Mouse (Mus musculus): ENCODE measurements at regions not wholly inside any gene's neighbourhood (a gene's known extent, or its start where the extent isn't known, plus 50 kb on each side); places are given as distances from the start of the nearest gene placed in this dataset.

DNA sequence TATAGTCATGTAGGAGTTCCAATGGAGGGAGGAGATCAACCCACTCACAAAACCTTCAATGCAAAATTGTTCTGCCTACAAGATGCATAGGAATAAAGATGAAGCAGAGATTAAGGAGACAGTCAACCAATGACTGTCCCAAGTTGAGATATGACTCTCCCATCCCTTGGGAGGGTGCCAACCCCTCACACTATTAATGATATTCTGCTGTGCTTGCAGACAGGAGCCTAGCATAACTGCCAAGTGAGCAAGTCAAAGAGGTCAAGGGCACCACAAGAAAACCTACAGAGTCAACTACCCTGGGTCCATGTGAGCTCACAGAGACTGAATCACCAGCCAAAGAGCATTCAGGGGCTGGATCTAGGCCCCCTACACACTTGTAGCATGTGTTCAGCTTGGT is 184.1 kb upstream of the Eya4 start:
- no peak overlapping the region for H3K27ac ChIP-seq (replicated peaks)
- no peaks in the 10 kb centered on the region for H3K27me3 ChIP-seq (ENCODE audit: control insufficient read depth, insufficient read depth, low read length)
- no peak overlapping the region for H3K9ac ChIP-seq (ENCODE audit: low read length)
- H3K4me2 ChIP-seq (replicated peaks; ENCODE audit: low read depth): no peak overlapping the region
- DNase-seq (ENCODE audit: low spot score) (no peak), ATAC-seq (ENCODE audit: low FRiP score, low TSS enrichment) (no peak)
- TF ChIP-seq EP300 (optimal IDR thresholded peaks at IDR 0.05): no peak
- TF ChIP-seq CTCF (IDR thresholded peaks at IDR 0.05; ENCODE audit: low read depth): no peak
- no peaks in the 10 kb centered on the region for H3K9me3 ChIP-seq (ENCODE audit: control insufficient read depth, low read length)
- no peak overlapping the region for H3K4me3 ChIP-seq (ENCODE audit: low read depth, low read length)
- H3K4me1 ChIP-seq (replicated peaks; ENCODE audit: control insufficient read depth, insufficient read depth): no peaks in the 10 kb centered on the region
- H3K36me3 ChIP-seq (ENCODE audit: control insufficient read depth, insufficient read depth, low read length): no peaks in the 10 kb centered on the region

DNA sequence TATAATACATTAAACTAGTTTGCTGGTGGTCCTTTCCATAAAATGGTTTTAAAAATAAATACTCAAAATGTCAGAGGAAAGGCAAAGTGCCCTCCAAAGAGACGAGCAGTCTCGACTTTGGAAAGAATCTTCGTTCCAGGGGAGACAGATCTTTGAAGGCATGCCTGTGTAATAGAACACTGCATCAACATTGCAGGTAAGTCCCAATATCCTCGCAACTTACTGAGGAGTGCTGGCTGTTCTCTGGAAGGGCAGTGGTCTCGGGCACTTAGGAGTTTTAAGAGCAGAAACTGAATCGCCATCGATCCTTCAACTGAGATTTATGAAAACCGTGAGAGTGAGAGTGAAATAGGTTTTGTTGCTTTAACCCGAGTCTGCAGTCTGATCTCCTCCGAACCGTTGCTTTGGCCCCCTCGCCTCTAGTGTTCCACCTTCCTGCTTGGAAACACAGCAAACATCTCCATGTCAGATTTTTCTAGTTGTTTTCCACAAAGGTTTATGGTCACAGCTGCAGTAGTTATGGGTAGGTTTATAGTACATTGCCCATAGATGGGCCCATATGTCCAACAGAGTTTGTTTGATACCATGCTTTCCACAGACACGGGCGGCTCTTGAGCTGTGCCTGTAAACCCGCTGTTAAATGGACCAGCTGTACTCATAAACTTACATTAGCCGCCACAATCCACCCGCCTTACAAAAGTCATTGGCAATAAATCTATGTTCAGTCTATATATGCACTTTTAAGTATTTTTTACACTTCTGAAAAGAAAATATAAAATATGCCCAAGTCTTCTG is 181.6 kb upstream of the Eya4 start:
- no peak for DNase-seq (ENCODE audit: low spot score)
- Histone ChIP-seq H3K9ac (ENCODE audit: low read length) (no peak overlapping the region), H3K4me2 (replicated peaks; ENCODE audit: low read depth) (no peak overlapping the region), H3K36me3 (ENCODE audit: control insufficient read depth, insufficient read depth, low read length) (no peaks in the 10 kb centered on the region), H3K27me3 (ENCODE audit: control insufficient read depth, insufficient read depth, low read length) (no peaks in the 10 kb centered on the region), H3K9me3 (ENCODE audit: control insufficient read depth, low read length) (no peaks in the 10 kb centered on the region), H3K4me3 (ENCODE audit: low read depth, low read length) (no peak overlapping the region), H3K27ac (replicated peaks) (no peak overlapping the region), H3K4me1 (replicated peaks; ENCODE audit: control insufficient read depth, insufficient read depth) (no peaks in the 10 kb centered on the region)
- 68% methylated on average over 17 of the region's 17 CpGs for WGBS
- TF ChIP-seq EP300 (optimal IDR thresholded peaks at IDR 0.05) (no peak), CTCF (IDR thresholded peaks at IDR 0.05; ENCODE audit: low read depth) (no peak)
- ATAC-seq (ENCODE audit: low FRiP score, low TSS enrichment): no peak

DNA sequence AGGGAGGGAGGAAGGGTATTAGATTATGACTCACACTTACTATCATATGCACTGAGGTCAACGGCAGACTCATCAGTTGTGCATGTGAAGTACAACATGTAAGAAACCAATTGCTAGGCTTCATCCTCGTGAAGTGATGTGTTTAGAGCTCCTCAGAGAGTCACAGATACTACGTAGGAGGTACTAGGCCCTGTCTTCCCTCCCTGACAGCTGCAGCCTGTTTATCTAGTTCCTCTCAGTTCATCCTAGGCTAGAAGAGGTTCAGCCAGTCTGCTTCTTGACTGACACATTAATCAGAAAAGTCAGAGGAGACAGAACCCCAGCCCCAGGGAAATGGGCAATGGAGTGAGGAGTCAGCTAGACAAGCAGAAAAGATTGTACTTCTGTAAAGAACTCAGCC is 180.1 kb upstream of the Eya4 start:
- Histone ChIP-seq H3K27ac (replicated peaks) (no peak overlapping the region), H3K27me3 (ENCODE audit: control insufficient read depth, insufficient read depth, low read length) (no peaks in the 10 kb centered on the region), H3K4me2 (replicated peaks; ENCODE audit: low read depth) (no peak overlapping the region), H3K4me3 (ENCODE audit: low read depth, low read length) (no peak overlapping the region), H3K36me3 (ENCODE audit: control insufficient read depth, insufficient read depth, low read length) (no peaks in the 10 kb centered on the region), H3K4me1 (replicated peaks; ENCODE audit: control insufficient read depth, insufficient read depth) (no peaks in the 10 kb centered on the region), H3K9me3 (ENCODE audit: control insufficient read depth, low read length) (no peaks in the 10 kb centered on the region), H3K9ac (ENCODE audit: low read length) (no peak overlapping the region)
- TF ChIP-seq CTCF (IDR thresholded peaks at IDR 0.05; ENCODE audit: low read depth) (no peak), EP300 (optimal IDR thresholded peaks at IDR 0.05) (no peak)
- WGBS: 60% methylated on average over 3 of the region's 3 CpGs
- DNase-seq (ENCODE audit: low spot score) (no peak), ATAC-seq (ENCODE audit: low FRiP score, low TSS enrichment) (no peak)

DNA sequence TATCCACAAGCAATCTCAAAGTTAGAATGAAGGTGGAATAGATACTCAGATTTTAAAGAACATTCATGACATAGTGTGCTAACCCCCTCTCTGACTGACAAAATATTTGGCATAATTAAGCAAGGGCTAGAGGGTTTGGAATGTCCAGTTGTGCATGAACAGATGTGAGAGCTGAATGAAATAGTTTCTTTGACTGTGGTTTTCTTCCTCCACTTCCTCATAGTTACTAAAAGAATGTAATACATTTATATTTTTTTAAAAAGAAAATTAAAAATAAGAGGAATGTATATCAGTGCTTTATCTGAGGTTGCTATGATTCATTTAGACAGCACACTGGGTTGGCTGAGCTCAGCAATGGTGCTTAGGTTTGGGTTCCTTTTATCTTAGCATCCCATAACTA is 176.2 kb upstream of the Eya4 start:
- H3K36me3 ChIP-seq (ENCODE audit: control insufficient read depth, insufficient read depth, low read length): no peaks in the 10 kb centered on the region

GRCm38 (mm10) chr10:23522664-23523063 is 172.1 kb upstream of the Eya4 start:
- no peaks in the 10 kb centered on the region for H3K27me3 ChIP-seq (ENCODE audit: control insufficient read depth, insufficient read depth, low read length)
- DNase-seq (ENCODE audit: low spot score): no peak
- WGBS: 81% methylated on average over 1 of the region's 1 CpGs
- H3K27ac ChIP-seq (replicated peaks): no peak overlapping the region
- no peak for TF ChIP-seq EP300 (optimal IDR thresholded peaks at IDR 0.05)
- no peak for TF ChIP-seq CTCF (IDR thresholded peaks at IDR 0.05; ENCODE audit: low read depth)
- no peak overlapping the region for H3K4me2 ChIP-seq (replicated peaks; ENCODE audit: low read depth)
- H3K9me3 ChIP-seq (ENCODE audit: control insufficient read depth, low read length): no peaks in the 10 kb centered on the region
- H3K36me3 ChIP-seq (ENCODE audit: control insufficient read depth, insufficient read depth, low read length): no peaks in the 10 kb centered on the region
- no peak for ATAC-seq (ENCODE audit: low FRiP score, low TSS enrichment)
- H3K9ac ChIP-seq (ENCODE audit: low read length): no peak overlapping the region
- no peaks in the 10 kb centered on the region for H3K4me1 ChIP-seq (replicated peaks; ENCODE audit: control insufficient read depth, insufficient read depth)
- no peak overlapping the region for H3K4me3 ChIP-seq (ENCODE audit: low read depth, low read length)

More for the DNA sequence above, 176.2 kb upstream of the Eya4 start:
- Histone ChIP-seq H3K9me3 (ENCODE audit: control insufficient read depth, low read length) (no peaks in the 10 kb centered on the region), H3K4me3 (ENCODE audit: low read depth, low read length) (no peak overlapping the region), H3K27me3 (ENCODE audit: control insufficient read depth, insufficient read depth, low read length) (no peaks in the 10 kb centered on the region), H3K4me1 (replicated peaks; ENCODE audit: control insufficient read depth, insufficient read depth) (no peaks in the 10 kb centered on the region), H3K9ac (ENCODE audit: low read length) (no peak overlapping the region), H3K27ac (replicated peaks) (no peak overlapping the region), H3K4me2 (replicated peaks; ENCODE audit: low read depth) (no peak overlapping the region)
- ATAC-seq (ENCODE audit: low FRiP score, low TSS enrichment) (no peak), DNase-seq (ENCODE audit: low spot score) (no peak)
- TF ChIP-seq EP300 (optimal IDR thresholded peaks at IDR 0.05) (no peak), CTCF (IDR thresholded peaks at IDR 0.05; ENCODE audit: low read depth) (no peak)

- no peak overlapping the region for H3K27ac ChIP-seq (replicated peaks)
- no peak overlapping the region for H3K4me3 ChIP-seq (ENCODE audit: low read depth, low read length)
- no peaks in the 10 kb centered on the region for H3K4me1 ChIP-seq (replicated peaks; ENCODE audit: control insufficient read depth, insufficient read depth)
- no peaks in the 10 kb centered on the region for H3K36me3 ChIP-seq (ENCODE audit: control insufficient read depth, insufficient read depth, low read length)
- WGBS: 72% methylated on average over 7 of the region's 7 CpGs
- no peak for DNase-seq (ENCODE audit: low spot score)
- H3K4me2 ChIP-seq (replicated peaks; ENCODE audit: low read depth): no peak overlapping the region
- no peaks in the 10 kb centered on the region for H3K9me3 ChIP-seq (ENCODE audit: control insufficient read depth, low read length)
- no peak for TF ChIP-seq EP300 (optimal IDR thresholded peaks at IDR 0.05)
- no peak for TF ChIP-seq CTCF (IDR thresholded peaks at IDR 0.05; ENCODE audit: low read depth)
- no peaks in the 10 kb centered on the region for H3K27me3 ChIP-seq (ENCODE audit: control insufficient read depth, insufficient read depth, low read length)
- no peak overlapping the region for H3K9ac ChIP-seq (ENCODE audit: low read length)
- no peak for ATAC-seq (ENCODE audit: low FRiP score, low TSS enrichment)
These were observed 143.1 kb upstream of the Eya4 start for GRCm38 (mm10) chr10:23493647-23494046.
